Mouse (Mus musculus) cerebellum, adult 2 months (tissue): ENCODE data around the gene Spata31d1d. TPM values are rescaled to one million over a fixed set of nuclear protein-coding genes. Genes with fewer than 3 reads are reported as not detected.
A peak's percentile ranks its signal among the peaks of the same experiment; 100 is the strongest.

Experiments
- DNase-seq, 2 experiments: peaks; one replicate each; pipeline ENCODE4 v3.0.0; 2021
- H3K27ac ChIP-seq: fragments of 200-500 bp; 2 replicates; pipeline ENCODE4 v1.5.1; 2012; ENCODE audit warnings: low read length, control low read depth, inconsistent platforms; ENCODE audit not compliant: insufficient read depth
- H3K27me3 ChIP-seq: fragments of 200-500 bp; 2 replicates; pipeline ENCODE4 v1.6.1; 2012; ENCODE audit warnings: inconsistent platforms, mild to moderate bottlenecking, low read length, moderate library complexity; ENCODE audit not compliant: control insufficient read depth, insufficient read depth
- H3K4me1 ChIP-seq: fragments of 200-500 bp; 2 replicates; pipeline ENCODE4 v1.6.1; 2011; ENCODE audit warnings: low read length; ENCODE audit not compliant: control insufficient read depth, insufficient read depth
- H3K4me3 ChIP-seq: fragments of 200-500 bp; replicated peaks from 2 replicates; pipeline ENCODE3; 2011; ENCODE audit warnings: mild to moderate bottlenecking, low read depth, low read length, control low read depth; ENCODE audit not compliant: insufficient read depth
- CTCF ChIP-seq: fragments of 200-500 bp; IDR thresholded peaks from 2 replicates; pipeline ENCODE4 v1.5.1; 2011; ENCODE audit warnings: low read depth, mild to moderate bottlenecking, control low read depth, low read length, moderate library complexity, borderline replicate concordance; ENCODE audit not compliant: insufficient read depth
- POLR2A ChIP-seq: fragments of 200-500 bp; IDR thresholded peaks from 2 replicates; pipeline ENCODE4 v1.6.1; 2011; ENCODE audit warnings: low read length, control low read depth, borderline replicate concordance; ENCODE audit not compliant: insufficient read depth
- whole genome bisulfite sequencing: fragments of 180-500 bp; shearing (Covaris S2); methylation state at CpG from one replicate; pipeline ENCODE4 v1.1.7; 2018; 5-methylcytosine and 5-hydroxymethylcytosine counted together
- polyA plus RNA-seq: library from polyadenylated mRNA; depleted of rRNA; stranded (reverse); fragments of >200 nt; gene quantifications from 2 replicates; pipeline ENCODE4 v1.2.3, GENCODE M21; 2012

Gene Spata31d1d
- polyA plus RNA-seq, 1 experiment = 0.03 TPM

DNA sequence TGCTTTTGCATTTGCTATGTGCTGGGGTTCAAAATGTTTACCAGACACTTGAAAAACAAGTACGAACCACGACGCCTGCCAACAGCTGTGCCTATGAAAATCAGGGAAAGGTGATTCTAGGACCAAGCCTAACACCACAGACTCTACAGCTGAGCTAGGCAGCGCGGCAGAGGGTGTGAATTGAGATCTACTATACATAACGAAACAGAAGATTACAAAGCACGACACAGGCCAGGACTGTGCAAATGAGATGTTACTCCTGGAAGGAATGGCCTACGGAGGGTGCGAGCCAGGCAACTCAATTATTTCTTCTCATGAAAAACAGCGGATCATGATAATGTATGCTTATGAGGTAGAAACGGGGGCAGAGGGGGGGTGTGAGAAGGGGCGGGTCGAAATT, 37.0 kb upstream of the Spata31d1d start:
- Histone ChIP-seq H3K27ac (no peak overlapping the region), H3K27me3 (no peaks in the 10 kb centered on the region), H3K4me3 (peak overlapping the region; percentile 93), H3K4me1 (peaks cover 15% of the 10 kb centered on the region)
- 25% methylated on average over 13 of the region's 13 CpGs for WGBS
- peak in 1 of 2 experiments; percentile 24 for DNase-seq
- TF ChIP-seq POLR2A (no peak), CTCF (no peak)

DNA sequence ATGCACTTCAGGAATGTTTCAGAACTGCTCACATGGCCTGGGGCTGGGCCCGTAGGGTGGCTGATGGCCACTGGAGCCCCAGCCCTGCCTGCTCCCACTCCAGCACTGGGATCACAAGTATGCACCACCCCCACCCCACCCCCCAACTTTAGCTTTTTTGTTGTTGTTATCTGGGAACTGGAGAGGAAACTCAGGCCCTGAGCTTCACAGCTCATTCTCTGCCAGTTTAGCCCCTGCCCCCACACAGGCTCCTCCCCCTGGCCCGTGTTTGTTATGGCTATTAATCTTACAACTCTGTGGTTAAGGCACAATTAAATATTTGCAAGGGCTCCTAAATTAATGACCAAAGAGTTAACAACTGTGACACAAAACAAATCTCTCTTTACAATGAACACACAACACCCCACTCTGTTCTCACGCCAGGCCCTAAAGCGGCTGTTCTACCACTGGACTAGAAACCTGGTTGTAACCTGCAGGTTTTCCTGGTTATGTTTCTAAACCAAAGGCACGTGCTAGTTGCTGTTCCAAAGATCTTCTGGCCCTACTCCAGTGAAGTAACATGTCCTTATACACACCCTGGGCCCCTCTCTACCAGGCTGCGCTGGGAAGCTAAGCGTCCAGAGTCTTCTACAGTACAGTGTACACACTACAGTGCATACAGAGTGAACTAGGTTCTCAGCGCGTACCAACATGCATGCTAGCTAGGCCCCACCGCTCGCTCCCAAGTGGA, 35.4 kb upstream of the Spata31d1d start:
- Histone ChIP-seq H3K27me3 (no peaks in the 10 kb centered on the region), H3K4me3 (no peak overlapping the region), H3K4me1 (peaks cover 18% of the 10 kb centered on the region), H3K27ac (no peak overlapping the region)
- no peak for DNase-seq
- 71% methylated on average over 11 of the region's 11 CpGs for WGBS
- no peak for TF ChIP-seq CTCF

GRCm38 (mm10) chr13:59762791-59763190, 31.2 kb upstream of the Spata31d1d start:
- Histone ChIP-seq H3K4me1 (peaks cover 11% of the 10 kb centered on the region; the same call in 1 of the 2 replicates), H3K27me3 (no peaks in the 10 kb centered on the region), H3K4me3 (no peak overlapping the region), H3K27ac (no peak overlapping the region)
- WGBS = 89% methylated on average over 7 of the region's 7 CpGs
- DNase-seq = no peak
- TF ChIP-seq POLR2A (no peak), CTCF (no peak)

DNA sequence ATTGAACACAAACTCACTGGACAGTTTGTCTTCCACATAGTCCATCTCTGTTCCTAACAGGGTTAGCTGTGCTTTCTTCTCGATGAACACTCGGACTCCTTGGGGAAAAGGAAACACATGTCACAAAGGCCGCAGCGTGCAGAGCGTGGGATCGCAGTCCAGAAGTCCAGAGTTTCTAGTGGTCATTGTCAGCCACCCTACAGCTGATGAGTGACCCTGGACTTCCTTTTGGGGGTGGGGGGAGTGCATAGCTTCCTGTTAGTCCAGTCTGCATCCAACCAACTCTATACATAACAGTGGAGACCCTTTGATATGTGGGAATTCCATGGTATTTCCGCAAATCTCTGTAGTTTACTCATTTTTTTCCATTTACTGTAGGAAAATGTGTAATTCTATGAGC, 25.4 kb upstream of the Spata31d1d start:
- no peak for DNase-seq
- Histone ChIP-seq H3K4me3 (no peak overlapping the region), H3K4me1 (no peaks in the 10 kb centered on the region), H3K27me3 (no peaks in the 10 kb centered on the region), H3K27ac (no peak overlapping the region)
- 92% methylated on average over 7 of the region's 7 CpGs for WGBS
- TF ChIP-seq POLR2A (no peak), CTCF (no peak)

GRCm38 (mm10) chr13:59750310-59750709, 18.8 kb upstream of the Spata31d1d start:
- no peaks in the 10 kb centered on the region for H3K27me3 ChIP-seq
- TF ChIP-seq CTCF (no peak), POLR2A (no peak)
- no peak for DNase-seq
- H3K4me3 ChIP-seq = no peak overlapping the region
- peaks cover 8% of the 10 kb centered on the region for H3K4me1 ChIP-seq
- WGBS = 90% methylated on average over 12 of the region's 12 CpGs
- no peak overlapping the region for H3K27ac ChIP-seq

DNA sequence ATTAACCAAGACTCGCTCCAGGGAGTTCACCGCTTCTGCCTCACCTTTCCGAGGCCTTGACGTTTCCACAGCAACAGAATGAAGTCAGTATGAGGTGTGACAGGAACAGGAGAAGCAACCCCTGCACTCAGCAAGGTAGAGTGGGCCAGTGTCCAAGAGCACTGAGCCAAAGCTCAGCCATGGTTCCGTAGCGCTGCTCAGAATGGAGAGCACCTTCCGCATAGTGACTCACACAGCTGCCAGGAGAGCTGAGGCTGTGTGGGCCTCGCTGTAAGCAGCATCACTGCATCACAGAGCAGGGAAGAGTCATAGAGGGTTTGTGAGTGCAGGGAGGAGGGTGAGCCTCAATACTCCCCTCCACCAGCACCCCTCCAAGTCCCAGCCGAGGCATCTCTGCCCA, 15.2 kb upstream of the Spata31d1d start, which contains the start of gene 1700014D04Rik:
1700014D04Rik (minus strand) TSS at position 42 of the 400 bp plus-strand sequence.
- DNase-seq = no peak
- no peaks in the 10 kb centered on the region for H3K27me3 ChIP-seq
- H3K4me1 ChIP-seq = peaks cover 8% of the 10 kb centered on the region
- TF ChIP-seq POLR2A (no peak), CTCF (no peak)
- H3K27ac ChIP-seq = no peak within 1 kb of the TSS
- WGBS = 35% methylated on average over 9 of the region's 9 CpGs
- H3K4me3 ChIP-seq = no peak within 1 kb of the TSS

- no peak overlapping the region for H3K27ac ChIP-seq
- H3K27me3 ChIP-seq = no peaks in the 10 kb centered on the region
- 83% methylated on average over 6 of the region's 6 CpGs for WGBS
- no peak for TF ChIP-seq POLR2A
- TF ChIP-seq CTCF = no peak
- DNase-seq = no peak
- H3K4me1 ChIP-seq = peaks cover 8% of the 10 kb centered on the region
- no peak overlapping the region for H3K4me3 ChIP-seq
Measured at GRCm38 (mm10) chr13:59746164-59746563, 14.6 kb upstream of the Spata31d1d start.

GRCm38 (mm10) chr13:59745462-59745861, 13.9 kb upstream of the Spata31d1d start:
- Histone ChIP-seq H3K27ac (no peak overlapping the region), H3K4me1 (peaks cover 8% of the 10 kb centered on the region)
- DNase-seq = no peak

More at GRCm38 (mm10) chr13:59745462-59745861, 13.9 kb upstream of the Spata31d1d start:
- no peak overlapping the region for H3K4me3 ChIP-seq
- TF ChIP-seq CTCF = no peak
- no peak for TF ChIP-seq POLR2A
- H3K27me3 ChIP-seq = no peaks in the 10 kb centered on the region
- WGBS = 78% methylated on average over 6 of the region's 6 CpGs
